Mouse (Mus musculus) ES-E14 (cell line): ENCODE measurements at regions not wholly inside any gene's neighbourhood (a gene's known extent, or its start where the extent isn't known, plus 50 kb on each side); places are given as distances from the start of the nearest gene placed in this dataset.

ENCODE experiments used
- CHD2 ChIP-seq: IDR thresholded peaks from 2 replicates; pipeline ENCODE4 v1.6.1; 2014; ENCODE audit warnings: mild to moderate bottlenecking, low read depth, low read length, inconsistent platforms
- HCFC1 ChIP-seq: IDR thresholded peaks from 2 replicates; pipeline ENCODE4 v1.6.1; 2012; ENCODE audit warnings: low read length, inconsistent platforms, borderline replicate concordance; ENCODE audit not compliant: insufficient read depth
- MAFK ChIP-seq: IDR thresholded peaks from 2 replicates; pipeline ENCODE4 v1.6.1; 2014; ENCODE audit warnings: mild to moderate bottlenecking, low read depth, low read length, inconsistent platforms; ENCODE audit not compliant: insufficient read depth
- ZC3H11A ChIP-seq: IDR thresholded peaks from 2 replicates; pipeline ENCODE4 v1.6.1; 2012; ENCODE audit warnings: low read depth, mild to moderate bottlenecking, inconsistent platforms, low read length, borderline replicate concordance
- ZNF384 ChIP-seq: IDR thresholded peaks from 2 replicates; pipeline ENCODE4 v1.6.1; 2012; ENCODE audit warnings: low read depth, low read length, inconsistent platforms

- TF ChIP-seq MAFK (no peak), ZNF384 (no peak), ZC3H11A (no peak), CHD2 (no peak), HCFC1 (no peak)
These were observed 1984.0 kb upstream of the Tmeff2 start for GRCm38 (mm10) chr1:48916419-48916818.
